Mouse (Mus musculus) megakaryocyte, embryonic 14.5 days (primary cell): ENCODE measurements around the gene Ntn1. TPM values are rescaled to one million over a fixed set of nuclear protein-coding genes. Genes with fewer than 3 reads are reported as not detected.

Experiments used
- H3K27me3 ChIP-seq: replicated peaks from 2 replicates; pipeline ENCODE3; 2012; ENCODE audit warnings: inconsistent platforms
- H3K36me3 ChIP-seq: replicated peaks from 2 replicates; pipeline ENCODE3; 2012; ENCODE audit warnings: low read length, inconsistent platforms, mixed read lengths
- H3K4me1 ChIP-seq: 2 replicates; pipeline ENCODE4 v1.6.1; 2012; ENCODE audit warnings: inconsistent platforms
- H3K4me3 ChIP-seq: replicated peaks from 2 replicates; pipeline ENCODE3; 2012; ENCODE audit warnings: moderate library complexity, mild to moderate bottlenecking, inconsistent platforms
- H3K9me3 ChIP-seq: 2 replicates; pipeline ENCODE4 v1.6.1; 2012; ENCODE audit warnings: inconsistent platforms
- FLI1 ChIP-seq: IDR thresholded peaks from 2 replicates; pipeline ENCODE4 v1.6.1; 2012; ENCODE audit warnings: low read length, inconsistent platforms, mixed read lengths
- GATA1 ChIP-seq: IDR thresholded peaks from 3 replicates; pipeline ENCODE4 v1.6.1; 2012; ENCODE audit warnings: mixed read lengths, low read length, inconsistent platforms, borderline replicate concordance
- polyA plus RNA-seq: library from polyadenylated mRNA; stranded (reverse); fragments of >175 nt; gene quantifications from 2 replicates; pipeline ENCODE4 v1.2.3, GENCODE M21; 2012; ENCODE audit warnings: low replicate concordance; ENCODE audit not compliant: insufficient read depth

Gene Ntn1
- polyA plus RNA-seq, 1 experiment = 0.19 TPM

GRCm38 (mm10) chr11:68313065-68313464 is 87.6 kb downstream of the Ntn1 start:
- TF ChIP-seq FLI1 = no peak
- TF ChIP-seq GATA1 = no peak
- Histone ChIP-seq H3K9me3 (0 out of 2 replicates have a peak, but pooled peaks cover 8% of the 10 kb centered on the region), H3K4me3 (no peak overlapping the region), H3K36me3 (no peaks in the 10 kb centered on the region), H3K4me1 (peaks cover 21% of the 10 kb centered on the region), H3K27me3 (peaks cover 30% of the 10 kb centered on the region)

DNA sequence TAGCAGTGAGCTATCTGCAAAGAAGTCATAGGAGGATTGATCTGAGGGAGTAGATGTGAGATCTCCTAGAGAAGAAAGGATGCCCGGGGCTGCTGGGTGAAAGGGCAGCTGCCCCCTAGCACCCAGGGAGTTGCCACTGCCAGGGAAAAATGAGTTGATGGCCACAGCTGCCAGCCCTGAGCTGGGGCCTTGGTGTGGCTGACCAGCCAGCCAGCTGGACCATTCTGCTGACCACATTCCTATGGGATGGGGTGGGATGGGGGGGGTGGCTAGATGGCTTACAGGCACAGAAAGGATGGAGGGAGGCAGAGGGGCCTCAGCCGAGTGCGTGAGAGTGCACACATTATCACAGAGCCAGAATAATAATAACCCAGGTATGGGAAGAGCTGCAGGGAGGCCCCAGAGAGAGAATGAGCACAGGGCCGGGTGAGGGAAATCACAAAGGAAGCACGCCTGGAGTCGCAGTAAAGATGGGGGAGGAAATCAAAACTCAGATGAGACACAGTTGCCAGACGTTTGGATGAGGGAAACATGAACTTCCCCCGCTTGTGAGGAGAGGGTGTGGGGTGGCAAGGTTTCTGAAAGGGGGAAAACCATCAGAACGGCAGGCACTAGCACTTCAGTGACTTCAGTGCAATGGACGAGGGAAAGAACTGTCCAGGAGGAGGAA is 91.6 kb downstream of the Ntn1 start:
- Histone ChIP-seq H3K27me3 (peaks cover 34% of the 10 kb centered on the region), H3K4me1 (peaks cover 17% of the 10 kb centered on the region), H3K9me3 (0 out of 2 replicates have a peak, but pooled peaks cover 6% of the 10 kb centered on the region), H3K36me3 (no peaks in the 10 kb centered on the region), H3K4me3 (no peak overlapping the region)
- TF ChIP-seq GATA1 (no peak), FLI1 (no peak)

DNA sequence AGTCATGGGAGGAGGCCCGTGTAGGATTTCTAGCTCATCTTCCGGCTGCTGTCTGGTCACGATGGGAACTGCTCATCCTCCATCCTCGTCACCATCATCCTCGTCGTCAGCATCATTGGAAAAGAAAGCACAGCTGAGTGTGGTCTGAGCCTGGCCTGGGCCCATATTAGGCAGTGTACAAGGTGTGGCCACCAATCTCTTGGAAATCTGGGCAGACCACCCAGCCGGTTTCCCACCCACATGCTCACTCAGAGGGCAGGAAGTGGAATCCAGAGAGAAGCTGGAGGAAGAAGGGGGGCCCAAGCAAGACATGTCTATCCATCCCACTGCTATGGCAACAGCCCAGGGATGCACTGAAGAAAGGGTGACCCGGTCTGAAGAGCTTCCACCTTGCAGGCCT is 94.6 kb downstream of the Ntn1 start:
- H3K4me1 ChIP-seq = no peaks in the 10 kb centered on the region
- H3K36me3 ChIP-seq = no peaks in the 10 kb centered on the region
- TF ChIP-seq FLI1 (no peak), GATA1 (no peak)
- H3K27me3 ChIP-seq = peaks cover 40% of the 10 kb centered on the region
- H3K4me3 ChIP-seq = no peak overlapping the region
- H3K9me3 ChIP-seq = peaks cover 18% of the 10 kb centered on the region

DNA sequence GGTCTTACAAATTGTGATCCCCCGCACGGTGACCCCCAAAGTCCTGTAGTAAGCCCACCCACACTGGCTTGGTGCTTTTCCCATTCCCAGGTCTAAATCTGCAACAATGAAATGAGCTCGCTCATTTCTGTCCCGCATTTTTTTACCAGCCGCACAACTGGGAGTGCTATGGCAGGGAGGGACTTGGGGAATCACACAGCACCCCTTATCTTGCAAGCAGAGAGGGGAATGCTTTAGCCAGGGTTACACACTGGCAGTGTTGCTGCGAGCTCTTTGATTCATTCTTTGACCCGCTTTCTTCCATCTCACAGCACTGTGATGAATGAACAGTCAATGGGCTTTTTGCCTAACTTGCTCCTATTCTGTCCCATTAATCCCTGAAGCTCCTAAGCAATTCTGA is 98.3 kb downstream of the Ntn1 start:
- Histone ChIP-seq H3K27me3 (peaks cover 27% of the 10 kb centered on the region), H3K4me3 (no peak overlapping the region), H3K36me3 (no peaks in the 10 kb centered on the region), H3K9me3 (peaks cover 18% of the 10 kb centered on the region), H3K4me1 (peaks cover 26% of the 10 kb centered on the region)
- no peak for TF ChIP-seq GATA1

DNA sequence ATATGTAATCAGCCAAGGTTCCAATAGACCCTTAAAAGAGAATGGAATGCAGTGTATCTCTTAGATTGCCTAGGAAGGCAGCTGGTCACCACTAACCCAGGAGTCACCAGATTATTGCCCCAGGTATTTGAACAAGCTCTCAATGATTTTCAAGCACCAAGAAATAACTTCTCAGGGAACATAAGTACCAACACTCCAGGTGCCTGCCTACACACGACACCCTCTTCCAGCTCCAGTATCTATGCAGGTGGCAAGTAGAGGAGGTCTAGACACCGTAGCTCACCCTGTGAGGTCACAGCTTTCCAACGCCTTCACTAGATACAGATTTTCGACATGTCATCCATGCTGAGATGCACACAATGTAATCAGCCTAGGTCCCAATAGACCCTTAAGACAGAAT is 99.0 kb downstream of the Ntn1 start:
- Histone ChIP-seq H3K9me3 (peaks cover 18% of the 10 kb centered on the region), H3K27me3 (peaks cover 29% of the 10 kb centered on the region), H3K4me1 (peaks cover 26% of the 10 kb centered on the region), H3K36me3 (no peaks in the 10 kb centered on the region), H3K4me3 (no peak overlapping the region)
- TF ChIP-seq FLI1 = no peak
- TF ChIP-seq GATA1 = no peak

- peaks cover 54% of the 10 kb centered on the region for H3K27me3 ChIP-seq
- no peak overlapping the region for H3K4me3 ChIP-seq
- H3K9me3 ChIP-seq = no peaks in the 10 kb centered on the region
- H3K36me3 ChIP-seq = no peaks in the 10 kb centered on the region
- peaks cover 23% of the 10 kb centered on the region for H3K4me1 ChIP-seq
- TF ChIP-seq GATA1 (no peak), FLI1 (no peak)
Observed at GRCm38 (mm10) chr11:68295474-68295873, 105.1 kb downstream of the Ntn1 start.

GRCm38 (mm10) chr11:68290631-68291030 is 110.0 kb downstream of the Ntn1 start:
- H3K4me1 ChIP-seq = peaks cover 6% of the 10 kb centered on the region; the same call in 1 of the 2 replicates
- no peak overlapping the region for H3K4me3 ChIP-seq
- H3K9me3 ChIP-seq = no peaks in the 10 kb centered on the region
- no peaks in the 10 kb centered on the region for H3K36me3 ChIP-seq
- TF ChIP-seq FLI1 (no peak), GATA1 (no peak)
- peaks cover 79% of the 10 kb centered on the region for H3K27me3 ChIP-seq

DNA sequence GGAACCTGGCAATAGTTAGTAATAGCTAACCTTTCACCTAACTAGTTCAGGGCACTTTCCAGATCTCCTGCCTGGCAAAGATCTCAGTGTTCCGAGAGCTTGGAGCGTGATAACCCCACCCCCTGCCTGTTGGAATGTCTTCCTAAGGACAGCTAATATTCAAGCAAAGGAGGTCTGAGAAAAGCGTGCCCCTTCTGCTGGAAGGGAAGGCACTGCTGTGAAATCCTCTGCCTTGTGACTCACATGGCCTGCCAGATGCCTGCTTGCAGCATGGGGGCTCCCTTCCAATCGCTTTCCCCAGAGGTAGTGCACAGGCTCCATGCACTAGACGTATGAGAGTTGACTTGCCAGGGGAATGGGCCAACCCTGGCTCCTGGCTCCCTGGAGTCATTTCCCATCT is 113.3 kb downstream of the Ntn1 start:
- Histone ChIP-seq H3K36me3 (no peaks in the 10 kb centered on the region), H3K9me3 (no peaks in the 10 kb centered on the region), H3K4me1 (peaks cover 6% of the 10 kb centered on the region; the same call in 1 of the 2 replicates), H3K27me3 (peaks cover 68% of the 10 kb centered on the region), H3K4me3 (no peak overlapping the region)
- TF ChIP-seq GATA1 = no peak
- TF ChIP-seq FLI1 = no peak

DNA sequence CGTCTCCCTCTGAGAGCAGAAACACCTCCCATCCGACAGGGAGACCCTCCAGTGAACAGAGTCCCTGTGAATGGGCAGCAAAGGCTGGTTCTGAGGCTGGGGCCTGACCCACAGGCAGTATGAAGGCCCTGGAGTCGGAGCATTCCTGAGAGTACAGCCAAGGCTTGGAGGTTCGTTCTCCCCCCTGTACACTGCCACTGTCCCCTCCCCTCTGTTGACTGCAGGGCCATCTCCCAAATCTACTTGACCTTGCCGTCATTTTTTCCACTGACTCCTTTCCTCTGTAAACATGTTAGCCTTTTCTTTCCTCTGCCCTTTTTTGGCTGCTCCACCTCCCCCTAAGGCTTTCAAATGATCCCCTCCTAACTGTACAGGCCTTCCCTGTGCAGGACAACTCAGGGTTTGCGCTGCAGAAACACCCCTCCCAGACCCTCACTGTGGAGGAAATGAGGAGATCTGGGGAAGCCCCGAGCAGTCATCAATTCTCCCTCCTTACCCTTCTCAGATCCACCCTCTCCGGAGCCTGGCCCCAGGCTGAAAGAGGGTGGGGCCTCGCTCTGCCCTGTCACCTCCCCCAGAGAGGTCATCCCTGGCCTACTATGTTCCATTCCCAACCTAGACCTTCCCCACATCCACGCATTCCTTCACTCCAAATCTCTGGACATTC is 114.3 kb downstream of the Ntn1 start:
- peaks cover 60% of the 10 kb centered on the region for H3K27me3 ChIP-seq
- no peaks in the 10 kb centered on the region for H3K9me3 ChIP-seq
- TF ChIP-seq GATA1 (no peak), FLI1 (no peak)

DNA sequence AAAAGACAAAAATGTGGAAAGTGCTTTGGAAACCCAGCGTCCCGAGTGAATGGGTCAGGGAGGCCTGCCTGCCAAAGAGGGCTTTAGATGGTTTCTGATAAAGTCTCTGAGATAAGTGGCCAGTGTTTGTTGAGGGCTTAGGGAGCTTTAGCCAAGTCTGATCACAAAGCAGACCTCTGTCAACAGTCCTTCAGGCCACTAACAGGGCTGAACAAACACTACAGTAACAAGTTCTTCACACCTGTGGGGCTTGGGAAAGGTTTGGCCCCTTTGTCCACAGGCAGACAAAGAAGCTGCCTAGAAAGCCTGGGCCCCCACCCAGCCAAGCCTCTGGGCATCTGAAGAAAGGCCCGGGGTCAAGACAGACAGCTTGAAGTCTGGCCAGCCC is 114.9 kb downstream of the Ntn1 start:
- peaks cover 57% of the 10 kb centered on the region for H3K27me3 ChIP-seq
- TF ChIP-seq FLI1 (no peak), GATA1 (no peak)
- H3K4me3 ChIP-seq = no peak overlapping the region
- no peaks in the 10 kb centered on the region for H3K9me3 ChIP-seq
- H3K36me3 ChIP-seq = no peaks in the 10 kb centered on the region
- H3K4me1 ChIP-seq = peaks cover 6% of the 10 kb centered on the region; the same call in 1 of the 2 replicates

More for the DNA sequence above, 114.3 kb downstream of the Ntn1 start:
- H3K4me1 ChIP-seq = peaks cover 6% of the 10 kb centered on the region; the same call in 1 of the 2 replicates
- no peaks in the 10 kb centered on the region for H3K36me3 ChIP-seq
- no peak overlapping the region for H3K4me3 ChIP-seq
